Mouse (Mus musculus): Measurements from ENCODE around the gene Tfpt.

GRCm38 (mm10) chr7:3586255-3586654 is 43.5 kb downstream of the Tfpt start:
- no peak for TF ChIP-seq CTCF (IDR thresholded peaks at IDR 0.05)
- TF ChIP-seq POLR2A (IDR thresholded peaks at IDR 0.05; ENCODE audit: insufficient read depth, low read depth, low read length) = no peak
